Mouse (Mus musculus): ENCODE measurements at regions not wholly inside any gene's neighbourhood (a gene's known extent, or its start where the extent isn't known, plus 50 kb on each side); places are given as distances from the start of the nearest gene placed in this dataset.
"Not testable (repeated sequence)": the region's sequence is repeated elsewhere in the genome, so short reads cannot be mapped to it uniquely, and the experiment has no call there.

- not testable (repeated sequence) for DNase-seq
These were observed 884.0 kb upstream of the Lrrc4c start for GRCm38 (mm10) chr2:95433996-95434395.

- DNase-seq: no peak
These were observed 877.0 kb upstream of the Lrrc4c start for GRCm38 (mm10) chr2:95440957-95441356.

DNA sequence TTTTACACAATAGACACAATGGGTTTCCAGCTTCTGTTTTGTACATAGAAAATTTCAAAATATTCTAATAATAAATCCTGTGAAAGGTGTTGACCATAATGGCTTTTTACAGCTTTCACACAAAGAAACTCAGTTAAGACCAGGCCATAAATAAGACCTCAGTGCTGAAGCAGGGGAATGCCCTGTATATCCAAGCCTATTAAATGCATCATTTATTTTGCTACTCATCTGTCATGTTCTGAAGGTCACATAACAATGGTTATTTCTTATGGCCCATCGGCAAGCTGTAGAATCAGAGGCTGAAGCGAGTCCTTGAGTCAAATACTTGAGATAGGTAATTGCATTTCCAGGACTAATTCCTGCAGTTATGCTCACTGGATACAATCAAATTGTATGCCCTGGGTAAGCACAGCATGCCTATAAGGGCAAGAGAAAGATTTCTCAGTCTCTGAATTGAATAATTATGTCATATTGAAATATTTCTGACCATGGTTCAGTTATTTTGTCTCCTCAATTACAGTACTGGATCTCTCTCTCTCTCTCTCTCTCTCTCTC lies 874.6 kb upstream of the Lrrc4c start:
- DNase-seq: no peak

DNA sequence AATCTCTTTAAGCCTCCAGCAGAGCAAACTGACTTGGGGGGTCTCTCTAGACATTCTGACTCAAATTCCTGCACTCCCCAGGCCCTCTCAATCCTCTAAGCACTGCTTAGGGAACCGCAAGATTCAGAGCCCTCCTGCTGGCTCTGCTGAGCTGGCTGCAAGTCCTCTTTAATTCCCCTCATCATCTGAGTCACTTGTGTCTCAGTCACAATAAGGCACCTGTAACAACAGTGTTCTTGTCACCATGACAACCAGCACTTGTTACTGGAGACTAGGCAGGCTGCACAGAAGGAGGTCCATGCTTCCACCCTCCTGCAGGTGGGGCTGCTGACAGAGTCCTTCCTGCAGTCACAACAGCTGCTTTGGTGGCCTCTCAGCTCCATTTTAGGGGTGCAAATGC lies 869.1 kb upstream of the Lrrc4c start:
- DNase-seq: peak; percentile 6

- no peak for DNase-seq
These were observed 838.1 kb upstream of the Lrrc4c start for GRCm38 (mm10) chr2:95479827-95480226.

DNA sequence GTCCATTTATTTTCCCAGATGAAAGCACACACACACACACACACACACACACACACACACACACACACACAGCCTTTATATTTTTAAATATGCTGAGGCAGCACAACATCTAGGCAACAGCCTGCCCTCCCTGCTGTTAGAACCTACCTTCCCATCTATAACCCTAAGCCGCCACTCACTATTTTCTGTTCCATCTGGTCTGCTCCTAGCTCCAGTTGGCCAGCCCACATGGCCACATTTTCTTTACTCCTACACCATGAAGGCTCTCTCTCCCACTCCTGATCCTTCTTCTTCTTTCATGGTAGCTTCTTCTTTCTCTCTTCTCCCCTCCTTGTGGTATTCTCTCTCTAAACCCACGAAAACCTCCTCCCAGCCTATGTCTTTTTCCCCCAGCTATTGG lies 834.6 kb upstream of the Lrrc4c start:
- peak; percentile 8 for DNase-seq

DNA sequence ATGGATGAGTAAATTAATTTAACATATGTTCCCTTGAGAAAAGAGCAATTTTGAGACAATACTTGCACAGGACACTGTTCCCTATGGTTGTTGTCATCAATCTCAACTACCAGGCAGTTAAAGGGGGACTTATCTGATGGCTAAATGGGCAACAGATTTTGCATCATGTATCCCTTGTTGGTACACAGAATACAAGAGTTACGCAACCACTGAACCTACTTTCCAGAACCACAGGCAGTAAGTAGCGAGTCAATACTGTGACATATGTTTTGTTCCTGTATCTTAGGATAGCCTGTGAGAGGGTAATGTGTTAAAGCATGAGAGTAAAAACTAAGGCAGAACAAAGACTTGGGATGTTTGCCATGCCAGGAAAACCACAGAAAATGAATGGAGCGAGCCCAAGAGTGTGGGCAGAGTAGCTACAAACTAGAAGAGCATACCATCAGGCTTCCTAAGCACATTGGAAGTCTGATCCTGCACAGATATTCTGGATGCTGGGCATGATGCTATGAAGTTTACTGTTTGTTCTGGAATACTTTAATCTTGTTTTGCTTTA lies 830.3 kb upstream of the Lrrc4c start:
- peak; percentile 4 for DNase-seq

DNA sequence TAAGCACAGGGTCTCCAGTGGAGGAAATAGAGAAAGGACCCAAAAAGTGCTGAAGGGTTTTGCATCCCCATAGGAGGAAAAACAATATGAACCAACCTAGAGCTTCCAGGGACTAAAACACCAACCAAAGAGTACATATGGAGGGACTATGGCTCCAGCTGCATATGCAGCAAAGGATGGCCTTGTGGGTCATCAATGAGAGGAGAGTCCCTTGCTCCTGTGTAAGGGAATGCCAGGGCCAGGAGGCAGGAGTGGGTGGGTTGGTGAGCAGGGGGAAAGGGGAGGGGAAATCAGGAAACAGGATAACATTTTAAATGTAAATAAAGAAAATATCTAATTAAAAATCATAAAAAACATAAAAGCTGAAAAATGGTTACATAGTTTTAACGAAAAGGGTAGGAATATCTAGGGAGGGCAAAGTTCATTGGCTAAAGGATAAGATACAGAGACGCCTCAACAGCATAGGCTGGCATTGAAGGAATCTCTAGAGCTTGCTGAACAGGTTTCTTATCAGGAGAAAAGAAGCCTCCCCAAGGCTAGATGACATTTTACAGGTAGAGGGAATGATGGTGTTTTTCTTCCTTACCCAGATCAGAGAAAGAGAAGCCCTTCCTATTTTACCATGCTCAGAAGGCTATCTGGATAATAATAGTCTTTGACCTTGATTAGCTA lies 823.8 kb upstream of the Lrrc4c start:
- no peak for DNase-seq

- DNase-seq: no peak
These were observed 823.3 kb upstream of the Lrrc4c start for GRCm38 (mm10) chr2:95494698-95495088.

DNA sequence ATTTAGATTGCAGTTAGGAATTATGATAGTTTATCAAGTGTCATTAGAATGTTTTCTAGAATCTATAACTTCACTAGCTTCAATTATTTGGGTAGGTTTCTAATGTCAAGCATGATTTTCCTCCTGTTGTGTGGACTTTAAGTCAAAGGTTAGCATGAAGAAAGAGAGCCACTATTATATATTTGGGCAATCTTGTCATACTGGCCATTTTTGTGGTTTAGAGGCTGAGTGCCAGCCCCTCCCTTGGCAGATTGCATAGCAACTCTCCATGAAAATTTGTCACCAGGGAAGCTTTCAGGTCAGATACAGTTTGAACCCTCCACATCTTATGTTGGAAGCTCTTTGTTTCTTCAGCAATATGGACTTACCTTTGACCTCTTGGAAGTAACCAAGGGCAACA lies 806.7 kb upstream of the Lrrc4c start:
- no peak for DNase-seq

GRCm38 (mm10) chr2:95521624-95522023 lies 796.3 kb upstream of the Lrrc4c start:
- no peak for DNase-seq

DNA sequence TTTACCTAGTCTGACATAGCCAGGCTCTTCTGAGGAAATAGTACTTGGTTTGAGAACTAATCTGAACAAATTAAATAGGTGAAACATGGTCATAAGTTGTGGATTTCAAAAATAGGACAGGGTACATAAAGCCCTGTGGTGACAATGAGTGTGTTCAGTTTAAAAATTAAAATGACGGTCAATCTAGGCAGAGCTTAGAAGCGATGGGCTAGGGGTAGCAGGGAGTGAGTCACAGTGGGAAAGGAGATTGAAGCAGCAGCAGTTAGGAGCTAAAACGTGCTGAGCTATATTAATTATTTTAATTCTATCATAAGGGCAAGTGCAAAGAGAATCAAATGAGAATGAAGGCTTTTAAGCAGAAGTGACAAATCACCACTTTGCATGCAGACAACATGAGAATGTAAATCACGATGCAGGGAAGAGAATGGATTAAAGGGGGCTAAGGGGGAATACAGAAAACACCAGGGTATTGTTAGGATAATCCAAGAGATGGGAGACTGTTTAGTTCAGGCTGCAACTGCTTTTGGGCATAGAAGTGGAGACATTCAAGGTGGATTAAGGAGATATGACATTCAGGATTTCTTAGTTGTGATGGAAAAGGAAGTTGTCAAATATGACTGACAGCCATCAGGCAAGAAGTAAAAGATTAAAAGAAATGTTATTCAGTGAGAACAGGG lies 793.2 kb upstream of the Lrrc4c start:
- DNase-seq: no peak

- no peak for DNase-seq
These were observed 753.9 kb upstream of the Lrrc4c start for GRCm38 (mm10) chr2:95564089-95564488.

DNA sequence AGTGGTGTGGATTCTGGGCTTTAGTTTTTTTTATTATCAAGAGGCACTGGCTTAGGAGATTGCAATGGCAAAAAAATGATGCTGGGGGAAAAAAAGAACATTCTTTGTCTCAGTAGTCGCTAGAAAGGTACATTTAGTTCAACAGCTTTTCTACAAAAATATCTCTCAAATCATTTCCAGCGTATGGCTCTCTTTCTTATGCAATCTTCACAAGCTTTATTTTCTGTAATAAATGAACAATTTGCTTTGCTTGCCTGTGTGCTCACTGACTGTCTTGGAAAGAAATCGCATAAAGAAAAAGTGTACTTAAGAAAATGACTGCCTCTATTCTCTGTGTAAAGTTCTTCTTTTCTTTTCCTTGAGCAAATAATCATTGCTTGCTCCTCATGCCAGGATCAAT lies 742.1 kb upstream of the Lrrc4c start:
- no peak for DNase-seq

GRCm38 (mm10) chr2:95579201-95579600 lies 738.8 kb upstream of the Lrrc4c start:
- DNase-seq: no peak

- DNase-seq: no peak
These were observed 732.0 kb upstream of the Lrrc4c start for GRCm38 (mm10) chr2:95586002-95586401.

DNA sequence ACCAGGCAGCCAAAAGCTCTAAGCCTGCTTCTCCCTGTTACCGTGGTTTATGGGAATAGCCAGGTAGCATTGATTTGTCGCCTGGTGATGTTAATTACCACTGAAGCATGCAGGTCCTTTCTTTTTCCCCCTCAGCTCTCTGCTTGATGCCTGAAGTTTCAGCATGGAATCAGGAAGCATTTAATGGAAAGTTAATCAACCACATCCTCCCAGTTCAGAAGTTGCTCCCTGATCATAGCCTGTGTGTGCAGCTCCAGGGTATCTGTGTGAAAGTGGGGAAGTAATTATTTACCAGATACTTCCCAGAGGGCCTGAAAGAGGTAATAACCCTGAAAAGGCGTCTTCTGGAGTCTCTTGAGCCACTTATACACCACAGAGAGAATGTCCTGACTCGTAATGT lies 730.9 kb upstream of the Lrrc4c start:
- no peak for DNase-seq

- no peak for DNase-seq
These were observed 704.6 kb upstream of the Lrrc4c start for GRCm38 (mm10) chr2:95613354-95613753.

DNA sequence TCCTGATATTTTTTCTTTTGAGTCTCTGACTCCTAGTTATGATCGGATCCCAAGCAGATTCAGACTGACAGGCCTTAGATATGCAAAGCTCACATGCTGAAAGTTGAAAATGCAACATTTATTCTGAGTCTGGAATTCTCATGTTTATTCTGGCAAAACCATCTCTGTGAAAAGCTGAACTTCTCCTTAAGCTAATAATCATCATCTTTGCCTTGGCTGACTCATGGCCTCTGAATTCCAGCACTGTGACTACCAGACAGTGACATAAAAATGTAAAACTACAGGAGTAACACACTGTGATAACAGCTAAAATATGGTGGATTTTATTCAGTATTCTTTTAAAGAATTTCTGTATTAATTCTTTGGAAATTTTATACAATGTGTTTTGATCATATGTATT lies 680.4 kb upstream of the Lrrc4c start:
- no peak for DNase-seq

- no peak for DNase-seq
These were observed 643.6 kb upstream of the Lrrc4c start for GRCm38 (mm10) chr2:95674347-95674746.

- DNase-seq: no peak
These were observed 602.6 kb upstream of the Lrrc4c start for GRCm38 (mm10) chr2:95715355-95715754.

Data from right cerebral cortex, adult 18-20 months (tissue).